Mouse (Mus musculus) spleen, postnatal 0 days (tissue): ENCODE results near the gene Gna15. TPM values are rescaled to one million over a fixed set of nuclear protein-coding genes. Genes with fewer than 3 reads are reported as not detected.

ENCODE experiments used
- polyA plus RNA-seq: library from polyadenylated mRNA; unstranded; fragments of >200 nt; fragmentation: Nextera tagmentation; extraction: Ambion mirVana; gene quantifications from 2 replicates; pipeline ENCODE4 v1.2.1, GENCODE M21; 2015

Gene Gna15
- polyA plus RNA-seq, result 13.1 and 15.7 TPM in 2 replicates

DNA sequence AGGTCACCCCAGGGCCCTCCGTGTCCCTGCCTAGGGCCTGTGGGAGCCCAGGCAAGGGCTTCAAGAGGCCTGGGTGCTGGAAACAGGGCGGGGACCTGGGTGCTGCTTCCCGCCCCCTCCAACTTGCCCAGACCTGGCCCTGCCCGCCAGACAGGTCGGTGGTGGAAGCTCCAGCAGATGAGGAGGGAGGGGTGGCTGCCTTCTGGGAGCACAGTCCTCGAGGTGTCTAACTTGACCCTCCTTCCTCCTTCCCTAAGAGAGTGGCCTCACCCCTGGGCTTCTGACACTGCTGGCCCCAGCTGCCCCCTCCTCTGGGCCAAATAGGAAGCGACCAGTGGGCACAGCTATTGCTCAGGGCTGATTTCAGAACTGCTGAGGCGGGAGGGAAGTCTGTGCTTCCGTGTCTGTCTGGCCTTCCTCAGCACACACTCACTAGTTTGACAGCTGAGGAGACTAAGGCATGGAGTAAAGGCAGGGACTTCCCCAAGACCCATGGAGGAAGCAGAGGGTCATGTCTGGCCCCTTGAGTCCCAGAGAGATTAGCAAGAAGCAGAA, at the start of gene Gna15:
Gna15 (minus strand) TSS at position 175 of the 555 bp plus-strand sequence.

DNA sequence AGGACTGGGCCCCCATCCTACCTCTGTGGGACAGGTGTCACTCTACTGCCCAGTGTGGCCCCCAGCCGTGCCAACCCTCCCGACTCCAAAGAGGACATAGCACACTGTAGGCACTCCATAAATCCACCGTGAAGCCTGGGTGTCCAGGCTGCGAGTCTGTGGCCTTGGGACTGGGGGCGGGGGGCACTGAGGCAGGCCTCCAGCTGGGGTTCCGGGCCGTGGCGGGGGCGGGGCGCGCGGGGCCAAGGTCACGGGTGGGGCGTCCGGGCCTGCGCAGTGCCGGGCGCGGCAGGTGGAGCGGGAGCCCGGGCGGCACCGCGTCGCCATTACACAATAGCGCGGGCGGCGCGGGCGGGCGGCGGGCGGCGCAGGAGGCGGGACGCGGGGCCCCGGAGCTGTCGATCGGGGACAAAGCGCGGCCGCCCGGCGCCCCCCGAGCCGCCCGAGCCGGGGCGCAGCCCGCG, 35.2 kb upstream of the Gna15 start, which contains the start of gene Aes:
Aes (plus strand) TSS at position 326 of the 464 bp plus-strand sequence.

DNA sequence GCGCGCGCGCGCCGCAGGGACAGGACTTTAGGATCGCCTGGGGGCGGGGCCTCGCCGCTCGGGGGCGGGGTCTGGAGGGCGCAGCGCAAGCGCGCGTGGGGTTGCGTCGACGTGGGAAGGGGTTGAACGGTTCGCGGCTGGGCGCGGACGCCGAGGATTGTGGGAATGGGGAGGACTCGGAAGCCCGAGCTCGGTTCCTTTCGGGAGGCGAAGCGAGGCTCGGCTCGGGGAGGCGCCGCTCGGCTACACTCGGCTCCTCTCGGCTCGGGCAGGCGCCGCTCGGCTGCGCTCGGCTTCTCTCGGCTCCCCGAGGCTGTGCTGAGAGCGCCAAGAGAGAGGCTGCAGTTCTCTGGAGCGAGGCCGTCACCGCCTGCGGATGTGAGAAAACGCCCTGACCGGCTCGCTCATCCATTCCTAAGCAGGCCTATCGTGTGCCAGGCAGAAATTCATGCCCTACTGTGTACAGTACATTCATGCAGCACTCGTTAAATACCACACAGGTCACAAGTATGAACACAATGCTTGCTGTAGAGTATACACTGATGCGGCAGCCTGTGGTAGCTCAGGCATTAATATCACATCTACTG, 21.2 kb upstream of the Gna15 start, which contains the start of gene Gna11:
Gna11 (minus strand) TSS at position 30 of the 587 bp plus-strand sequence.

DNA sequence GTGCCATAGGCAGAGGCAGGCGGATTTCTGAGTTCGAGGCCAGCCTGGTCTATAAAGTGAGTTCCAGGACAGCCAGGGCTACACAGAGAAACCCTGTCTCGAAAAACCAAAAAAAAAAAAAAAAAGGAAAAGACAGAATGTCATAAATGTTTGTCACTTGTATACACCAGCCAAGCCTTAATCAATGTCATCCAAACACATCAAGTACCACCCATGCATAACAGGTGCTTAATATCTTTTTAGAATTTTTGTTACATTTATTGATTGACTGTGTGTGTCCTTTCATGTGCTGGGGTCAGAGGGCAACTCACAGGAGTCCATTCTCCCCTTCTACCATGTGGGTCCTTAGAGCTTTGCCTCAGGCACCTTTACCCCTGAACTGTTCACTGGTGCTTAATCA, 24.0 kb downstream of the Gna15 start, which contains the start of gene S1pr4:
S1pr4 (minus strand) TSS at position 101 of the 400 bp plus-strand sequence.

DNA sequence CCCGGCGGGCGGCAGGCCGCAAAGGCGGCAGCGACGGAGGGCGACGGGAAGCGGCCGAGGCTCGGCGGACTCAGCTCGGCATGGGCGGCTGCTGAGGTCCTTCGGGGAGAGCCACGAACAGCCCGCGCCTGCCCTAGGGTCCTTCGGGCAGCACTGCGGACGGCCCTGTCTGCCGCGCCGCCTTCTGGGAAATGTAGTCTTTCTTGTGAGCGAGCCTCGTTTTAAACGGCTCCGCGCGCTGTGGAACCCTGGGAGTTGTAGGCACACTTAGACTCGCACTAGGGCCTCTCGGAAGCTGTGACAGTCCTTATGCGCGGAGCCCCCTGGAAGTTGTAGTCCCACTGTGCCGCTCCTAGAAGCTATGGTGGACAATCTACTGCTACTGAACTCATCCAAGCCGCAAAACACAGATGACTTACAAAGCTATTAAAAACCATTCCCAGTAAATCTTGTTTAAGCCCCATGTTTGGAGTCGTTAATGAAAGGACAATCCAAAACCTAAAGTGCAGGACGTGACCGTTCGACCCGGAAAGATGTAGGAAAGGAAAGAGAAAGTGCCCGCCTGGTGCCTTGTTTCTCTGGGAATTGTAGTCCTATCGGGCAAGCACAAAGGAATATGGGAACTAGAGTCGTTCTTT, 27.6 kb downstream of the Gna15 start, which contains the start of gene Ncln:
Ncln (minus strand) TSS at position 129 of the 638 bp plus-strand sequence.

GRCm38 (mm10) chr10:81482533-81482889, 41.5 kb downstream of the Gna15 start, which contains the start of gene Celf5:
Celf5 (minus strand) TSS chr10:81482709.

GRCm38 (mm10) chr10:81455181-81455895, 68.7 kb downstream of the Gna15 start, which contains the start of gene Nfic:
Nfic (minus strand) TSS chr10:81455635.

Other genes starting within 250 kb of the Gna15 start
- 0.53 and 1.2 TPM in 2 replicates for gene Tjp3, start 232.6 kb downstream of the Gna15 start, polyA plus RNA-seq
- 15.4 and 20.0 TPM in 2 replicates for gene Pip5k1c, start 231.3 kb downstream of the Gna15 start, polyA plus RNA-seq
- gene Cactin, start 203.1 kb downstream of the Gna15 start, polyA plus RNA-seq, result 27.4 and 29.3 TPM in 2 replicates
- gene Tbxa2r, start 195.5 kb downstream of the Gna15 start, polyA plus RNA-seq, result 13.1 and 18.9 TPM in 2 replicates
- gene Gipc3, start 181.0 kb downstream of the Gna15 start, polyA plus RNA-seq, result 0.05 and 0.08 TPM in 2 replicates
- 48.0 and 50.8 TPM in 2 replicates for gene Hmg20b, start 173.7 kb downstream of the Gna15 start, polyA plus RNA-seq
- 14.5 and 14.7 TPM in 2 replicates for gene Mfsd12, start 166.7 kb downstream of the Gna15 start, polyA plus RNA-seq
- gene 4930404N11Rik, start 158.4 kb downstream of the Gna15 start, polyA plus RNA-seq, result 2.2 and 2.5 TPM in 2 replicates
- 142 and 145 TPM in 2 replicates for gene Fzr1, start 145.7 kb downstream of the Gna15 start, polyA plus RNA-seq
- gene Dohh, start 139.8 kb downstream of the Gna15 start, polyA plus RNA-seq, result 71.6 and 73.6 TPM in 2 replicates
- 1.6 and 1.8 TPM in 2 replicates for gene Gm48551, start 139.8 kb downstream of the Gna15 start, polyA plus RNA-seq
- gene Gm48552, start 135.2 kb downstream of the Gna15 start, polyA plus RNA-seq, result 0.59 TPM in 1 of 2 replicates, not detected in the other
- gene Smim24, start 131.2 kb downstream of the Gna15 start, polyA plus RNA-seq, result 2.9 and 3.5 TPM in 2 replicates
- gene Nfic, start 68.6 kb downstream of the Gna15 start, polyA plus RNA-seq, result 23.4 and 30.6 TPM in 2 replicates
- gene Celf5, start 41.5 kb downstream of the Gna15 start, polyA plus RNA-seq, result 0.07 and 0.20 TPM in 2 replicates
- 34.4 and 39.8 TPM in 2 replicates for gene Ncln, start 27.8 kb downstream of the Gna15 start, polyA plus RNA-seq
- gene S1pr4, start 24.1 kb downstream of the Gna15 start, polyA plus RNA-seq, result 16.0 and 23.3 TPM in 2 replicates
- gene Gna11, start 21.0 kb upstream of the Gna15 start, polyA plus RNA-seq, result 14.8 and 19.3 TPM in 2 replicates
- 209 and 247 TPM in 2 replicates for gene Aes, start 35.3 kb upstream of the Gna15 start, polyA plus RNA-seq
- 20.3 and 29.4 TPM in 2 replicates for gene Tle2, start 50.3 kb upstream of the Gna15 start, polyA plus RNA-seq
- 5.4 and 7.7 TPM in 2 replicates for gene Tle6, start 76.8 kb upstream of the Gna15 start, polyA plus RNA-seq
- gene BC025920, start 82.0 kb upstream of the Gna15 start, polyA plus RNA-seq, result 0.66 and 0.74 TPM in 2 replicates
- 14.4 and 17.7 TPM in 2 replicates for gene Sirt6, start 103.6 kb upstream of the Gna15 start, polyA plus RNA-seq
- 2.4 and 3.3 TPM in 2 replicates for gene Ankrd24, start 104.3 kb upstream of the Gna15 start, polyA plus RNA-seq
- gene Gm10778, start 124.8 kb upstream of the Gna15 start, polyA plus RNA-seq, result 1.9 and 2.2 TPM in 2 replicates
- 6.6 and 6.8 TPM in 2 replicates for gene Zfp433, start 180.6 kb upstream of the Gna15 start, polyA plus RNA-seq
- gene Gm3055, start 246.9 kb upstream of the Gna15 start, polyA plus RNA-seq, result 0.89 and 1.9 TPM in 2 replicates